Mouse (Mus musculus) heart, postnatal 0 days (tissue): ENCODE results near the gene Cdh16.

Source experiments
- CTCF ChIP-seq: IDR thresholded peaks from 2 replicates; pipeline ENCODE4 v1.5.1; 2016; ENCODE audit warnings: antibody characterized with exemption, control low read depth, low read depth
- EP300 ChIP-seq: IDR thresholded peaks from 2 replicates; pipeline ENCODE4 v1.6.1; 2016; ENCODE audit warnings: antibody characterized with exemption, low read depth

DNA sequence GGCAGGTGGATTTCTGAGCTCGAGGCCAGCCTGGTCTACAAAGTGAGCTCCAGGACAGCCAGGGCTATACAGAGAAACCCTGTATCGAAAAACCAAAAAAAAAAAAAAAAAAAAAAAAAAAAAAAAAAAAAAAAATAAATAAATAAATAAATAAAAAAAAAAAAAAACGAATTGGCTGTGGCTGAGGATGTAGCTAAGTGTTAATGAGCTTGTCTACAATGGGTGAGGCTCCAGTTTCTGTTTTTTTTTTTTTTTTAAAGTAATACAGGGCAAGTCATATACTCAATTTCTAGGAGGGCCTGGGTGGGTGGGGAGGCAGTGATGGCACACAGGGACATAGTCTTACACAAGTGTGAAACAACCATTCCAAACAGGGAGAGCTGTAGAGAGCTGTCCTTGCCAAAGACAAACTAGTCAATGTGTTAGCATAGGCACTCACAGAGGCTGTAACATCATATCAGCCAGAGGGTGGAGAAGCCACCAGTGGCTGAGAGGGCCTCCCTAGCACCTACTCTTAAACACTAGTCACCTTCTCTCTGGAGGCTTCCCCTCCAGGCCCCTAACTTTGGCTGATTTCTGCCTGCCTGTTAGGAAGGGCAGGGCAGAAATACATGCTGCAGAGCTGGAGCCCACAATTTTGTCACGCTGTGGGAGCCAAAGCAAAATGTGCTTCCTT is 3.0 kb upstream of the Cdh16 start:
- TF ChIP-seq CTCF (no peak), EP300 (no peak)
